Mouse (Mus musculus): ENCODE results near the gene Tmed10. TPM values are rescaled to one million over a fixed set of nuclear protein-coding genes. Genes with fewer than 3 reads are reported as not detected.

The Tmed10 gene
- polyA plus RNA-seq, 1 experiment from 2014 or later = 320 TPM

DNA sequence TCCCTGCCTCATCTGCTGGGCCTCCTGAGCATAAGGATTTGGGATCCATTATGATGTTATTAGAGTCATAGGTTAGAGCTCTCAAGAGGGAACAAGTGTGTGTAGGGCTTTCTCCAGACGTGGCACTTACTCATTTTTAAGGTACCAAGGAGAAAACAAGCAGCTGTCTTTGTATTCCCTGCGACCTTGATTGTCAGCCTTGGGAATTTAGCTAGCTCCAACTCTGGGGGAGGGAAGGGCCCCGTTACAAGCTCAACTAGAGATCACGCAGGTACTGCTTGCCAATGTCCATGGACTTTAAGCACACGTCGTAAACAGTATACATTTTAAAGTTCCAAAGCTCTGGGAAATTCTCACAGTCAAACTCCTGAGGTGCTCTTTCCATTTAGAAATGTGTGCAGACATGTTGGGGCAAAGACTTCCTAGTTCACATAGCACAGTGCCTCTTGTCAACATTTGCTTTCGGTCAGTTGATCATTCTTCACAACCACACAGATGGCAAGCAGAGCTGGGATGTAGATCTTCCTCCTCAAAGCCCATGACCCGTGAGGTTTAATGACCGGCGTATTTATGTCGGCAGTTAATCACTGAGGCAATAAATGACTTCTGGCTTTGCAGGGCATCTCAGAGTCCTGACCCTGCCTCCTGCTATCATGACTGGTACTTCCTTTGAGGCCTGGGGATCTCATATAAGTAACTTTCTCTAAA lies 76.4 kb downstream of the Tmed10 start:
- ATAC-seq (ENCODE audit: low FRiP score, low read depth) = no peak; the same call in 1 of the 2 replicates
- H3K9me3 ChIP-seq = peaks cover 14% of the 10 kb centered on the region
- H3K4me3 ChIP-seq = no peak overlapping the region
- H3K4me1 ChIP-seq = peaks cover 25% of the 10 kb centered on the region
- H3K27ac ChIP-seq = peak overlapping the region; percentile 44; the same call in 1 of the 2 replicates
- H3K9ac ChIP-seq = no peak overlapping the region
- WGBS = 14% methylated on average over 11 of the region's 11 CpGs
- H3K4me2 ChIP-seq (replicated peaks) = no peak overlapping the region
- H3K27me3 ChIP-seq = no peaks in the 10 kb centered on the region
- H3K36me3 ChIP-seq = peaks cover 39% of the 10 kb centered on the region

DNA sequence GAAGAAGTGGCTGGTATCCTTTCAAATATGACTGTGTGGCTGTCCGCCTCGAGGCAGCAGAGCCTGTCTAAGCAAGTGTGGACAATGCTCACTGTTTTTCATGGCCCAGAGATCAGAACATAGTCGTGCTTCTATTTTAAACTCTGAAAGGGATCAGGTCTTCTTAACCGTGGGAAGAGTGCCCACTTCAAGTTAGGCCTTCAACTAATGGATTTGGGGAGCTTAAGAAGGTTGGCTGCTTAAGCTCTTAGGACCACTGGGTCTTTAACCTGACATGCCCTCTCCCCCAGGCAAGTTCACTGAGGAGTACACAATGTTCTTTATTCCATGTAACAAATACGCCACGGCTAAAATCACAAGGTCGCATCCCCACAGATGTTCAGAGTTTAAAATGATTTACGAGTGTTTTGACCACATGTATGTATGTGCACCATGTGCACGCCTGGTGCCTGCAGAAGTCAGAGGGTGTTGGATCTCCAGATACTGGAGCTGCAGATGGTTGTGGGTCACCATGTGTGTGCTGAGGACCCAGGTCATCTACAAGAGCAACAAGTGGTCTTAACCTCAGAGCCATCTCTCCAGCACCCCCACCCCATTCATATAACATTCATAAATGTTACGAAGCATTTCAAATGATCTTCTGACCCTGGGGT lies 77.2 kb downstream of the Tmed10 start:
- Histone ChIP-seq H3K36me3 (peaks cover 33% of the 10 kb centered on the region), H3K9me3 (peaks cover 14% of the 10 kb centered on the region), H3K4me3 (no peak overlapping the region), H3K9ac (no peak overlapping the region), H3K4me2 (replicated peaks) (no peak overlapping the region), H3K27ac (no peak overlapping the region), H3K4me1 (peaks cover 25% of the 10 kb centered on the region), H3K27me3 (no peaks in the 10 kb centered on the region)
- no peak for ATAC-seq (ENCODE audit: low FRiP score, low read depth)
- 50% methylated on average over 10 of the region's 10 CpGs for WGBS

GRCm38 (mm10) chr12:85296915-85297314 lies 77.7 kb downstream of the Tmed10 start:
- ATAC-seq (ENCODE audit: low FRiP score, low read depth) = no peak; the same call in 1 of the 2 replicates
- Histone ChIP-seq H3K36me3 (peaks cover 27% of the 10 kb centered on the region), H3K9ac (no peak overlapping the region), H3K9me3 (peaks cover 14% of the 10 kb centered on the region), H3K4me2 (replicated peaks) (no peak overlapping the region), H3K27me3 (no peaks in the 10 kb centered on the region), H3K4me3 (no peak overlapping the region), H3K4me1 (peaks cover 25% of the 10 kb centered on the region), H3K27ac (no peak overlapping the region)
- 52% methylated on average over 5 of the region's 5 CpGs for WGBS

- Histone ChIP-seq H3K27ac (no peak overlapping the region), H3K9me3 (peaks cover 14% of the 10 kb centered on the region), H3K4me3 (no peak overlapping the region), H3K4me2 (replicated peaks) (no peak overlapping the region), H3K27me3 (0 out of 2 replicates have a peak, but pooled peaks cover 3% of the 10 kb centered on the region), H3K4me1 (peaks cover 25% of the 10 kb centered on the region), H3K36me3 (peaks cover 13% of the 10 kb centered on the region), H3K9ac (no peak overlapping the region)
- 98% methylated on average over 2 of the region's 2 CpGs for WGBS
- ATAC-seq (ENCODE audit: low FRiP score, low read depth) = no peak
Measured at GRCm38 (mm10) chr12:85295506-85295905, 79.1 kb downstream of the Tmed10 start.

GRCm38 (mm10) chr12:85292906-85293305 lies 81.7 kb downstream of the Tmed10 start:
- Histone ChIP-seq H3K9ac (no peak overlapping the region), H3K36me3 (no peaks in the 10 kb centered on the region), H3K27me3 (0 out of 2 replicates have a peak, but pooled peaks cover 4% of the 10 kb centered on the region), H3K9me3 (peaks cover 14% of the 10 kb centered on the region), H3K4me1 (peaks cover 30% of the 10 kb centered on the region), H3K27ac (no peak overlapping the region), H3K4me3 (no peak overlapping the region), H3K4me2 (replicated peaks) (no peak overlapping the region)
- ATAC-seq (ENCODE audit: low FRiP score, low read depth) = no peak

DNA sequence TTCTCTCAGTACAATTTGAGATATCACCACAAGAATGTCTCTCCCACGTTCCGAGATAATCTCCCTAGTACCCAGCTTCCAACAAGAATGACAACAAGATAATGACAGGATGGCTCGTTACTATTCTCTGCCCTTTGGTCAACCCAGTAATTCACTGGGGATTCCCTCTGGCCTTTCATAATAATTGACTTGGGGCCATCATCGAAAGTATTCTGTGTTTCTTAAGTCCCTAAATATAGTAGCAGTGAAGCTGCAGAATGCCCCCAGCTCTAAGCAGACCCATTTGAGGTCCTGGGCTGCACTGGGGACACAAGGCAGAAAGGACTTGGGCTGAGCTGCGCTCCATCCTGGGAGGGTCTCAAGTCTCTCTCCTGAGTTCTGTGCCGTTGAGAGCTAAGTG lies 82.4 kb downstream of the Tmed10 start:
- H3K27me3 ChIP-seq = 0 out of 2 replicates have a peak, but pooled peaks cover 4% of the 10 kb centered on the region
- H3K27ac ChIP-seq = no peak overlapping the region
- no peak overlapping the region for H3K4me2 ChIP-seq (replicated peaks)
- no peak overlapping the region for H3K9ac ChIP-seq
- H3K4me3 ChIP-seq = no peak overlapping the region
- WGBS = 77% methylated on average over 6 of the region's 6 CpGs
- ATAC-seq (ENCODE audit: low FRiP score, low read depth) = no peak
- peaks cover 14% of the 10 kb centered on the region for H3K9me3 ChIP-seq
- peaks cover 30% of the 10 kb centered on the region for H3K4me1 ChIP-seq
- H3K36me3 ChIP-seq = no peaks in the 10 kb centered on the region

DNA sequence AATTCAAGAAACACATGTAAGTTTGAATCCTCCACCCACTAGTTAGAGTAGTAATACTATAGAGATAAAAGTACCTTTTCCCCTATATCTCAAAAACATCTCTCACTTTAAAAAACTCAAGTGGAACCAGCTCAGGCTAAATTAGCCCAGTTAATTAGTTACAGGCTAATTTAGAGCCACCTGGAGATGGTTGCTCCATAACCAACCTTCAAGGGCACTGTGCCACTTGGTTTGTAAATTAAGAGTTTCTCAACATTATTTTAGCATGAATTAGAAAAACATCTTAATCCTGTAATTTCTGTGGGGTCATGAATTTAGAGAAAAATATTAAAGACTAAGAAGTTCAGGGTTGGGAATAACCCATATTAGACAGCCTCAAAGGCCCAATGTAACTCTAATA lies 83.1 kb downstream of the Tmed10 start:
- Histone ChIP-seq H3K27me3 (0 out of 2 replicates have a peak, but pooled peaks cover 4% of the 10 kb centered on the region), H3K4me1 (peaks cover 22% of the 10 kb centered on the region), H3K4me2 (replicated peaks) (no peak overlapping the region), H3K4me3 (no peak overlapping the region), H3K9me3 (peaks cover 14% of the 10 kb centered on the region), H3K36me3 (no peaks in the 10 kb centered on the region), H3K27ac (no peak overlapping the region), H3K9ac (no peak overlapping the region)
- no peak for ATAC-seq (ENCODE audit: low FRiP score, low read depth)

DNA sequence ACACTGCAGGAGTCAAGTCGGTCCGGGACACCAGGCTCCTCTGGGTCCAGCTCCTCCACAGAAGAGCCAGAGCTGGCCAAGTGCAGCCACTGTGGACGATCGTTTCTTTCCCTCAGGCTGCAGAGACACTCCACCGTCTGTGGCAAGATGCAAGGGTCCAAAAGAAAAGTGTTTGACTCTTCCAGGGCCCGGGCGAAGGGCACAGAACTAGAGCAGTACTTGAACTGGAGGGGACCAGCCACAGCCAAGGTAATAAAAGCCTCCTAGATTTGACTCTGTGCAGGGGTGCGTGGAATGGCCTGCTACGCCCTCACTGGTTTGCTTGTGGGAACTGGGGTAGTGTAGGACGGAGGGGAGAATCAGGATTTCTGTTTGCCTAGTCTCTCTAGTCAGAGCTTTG lies 84.0 kb downstream of the Tmed10 start:
- Histone ChIP-seq H3K4me2 (replicated peaks) (no peak overlapping the region), H3K4me3 (no peak overlapping the region), H3K4me1 (peaks cover 22% of the 10 kb centered on the region), H3K9ac (no peak overlapping the region), H3K27me3 (0 out of 2 replicates have a peak, but pooled peaks cover 4% of the 10 kb centered on the region), H3K9me3 (peaks cover 14% of the 10 kb centered on the region), H3K27ac (no peak overlapping the region), H3K36me3 (no peaks in the 10 kb centered on the region)
- ATAC-seq (ENCODE audit: low FRiP score, low read depth) = no peak
- WGBS = 69% methylated on average over 10 of the region's 10 CpGs

Other genes starting within 250 kb of the Tmed10 start
- 0.31 and 0.33 TPM in 2 replicates for gene Rps6kl1, start 223.6 kb downstream of the Tmed10 start, polyA plus RNA-seq (2015; fragmentation: Nextera tagmentation; extraction: Ambion mirVana)
- gene Pgf, start 197.1 kb downstream of the Tmed10 start, polyA plus RNA-seq (2015; fragmentation: Nextera tagmentation; extraction: Ambion mirVana) = 17.9 and 19.5 TPM in 2 replicates
- 78.3 and 79.9 TPM in 2 replicates for gene Eif2b2, start 155.4 kb downstream of the Tmed10 start, polyA plus RNA-seq (2015; fragmentation: Nextera tagmentation; extraction: Ambion mirVana)
- gene Mlh3, start 104.2 kb downstream of the Tmed10 start, polyA plus RNA-seq (2015; fragmentation: Nextera tagmentation; extraction: Ambion mirVana) = 10.0 and 10.8 TPM in 2 replicates
- gene Acyp1, start 86.4 kb downstream of the Tmed10 start, polyA plus RNA-seq (2015; fragmentation: Nextera tagmentation; extraction: Ambion mirVana) = 44.8 and 48.4 TPM in 2 replicates
- gene Zc2hc1c, start 86.3 kb downstream of the Tmed10 start, polyA plus RNA-seq (2015; fragmentation: Nextera tagmentation; extraction: Ambion mirVana) = 1.0 and 1.2 TPM in 2 replicates
- 25.4 and 29.1 TPM in 2 replicates for gene Nek9, start 35.5 kb downstream of the Tmed10 start, polyA plus RNA-seq (2015; fragmentation: Nextera tagmentation; extraction: Ambion mirVana)
- 6.1 and 7.2 TPM in 2 replicates for gene Fos, start 99.0 kb upstream of the Tmed10 start, polyA plus RNA-seq (2015; fragmentation: Nextera tagmentation; extraction: Ambion mirVana)
- 0.89 and 1.2 TPM in 2 replicates for gene Jdp2, start 224.2 kb upstream of the Tmed10 start, polyA plus RNA-seq (2015; fragmentation: Nextera tagmentation; extraction: Ambion mirVana)

Measured in limb, embryonic 13.5 days (tissue).